Mouse (Mus musculus) embryonic facial prominence, embryonic 15.5 days (tissue): ENCODE results near the gene Pipox. TPM values are rescaled to one million over a fixed set of nuclear protein-coding genes. Genes with fewer than 3 reads are reported as not detected.

ENCODE experiments used
- ATAC-seq: fragments of 200-750 bp; cut with Nextera tagmentation; 2 replicates; pipeline ENCODE4 v1.8.0; 2017; ENCODE audit warnings: low read depth, moderate TSS enrichment; ENCODE audit not compliant: insufficient number of reproducible peaks, low FRiP score, low TSS enrichment
- H3K27ac ChIP-seq: fragments of 300-500 bp; sonication (generic); replicated peaks from 2 replicates; pipeline ENCODE4 v1.5.1; 2015; ENCODE audit warnings: mild to moderate bottlenecking, inconsistent platforms
- H3K27me3 ChIP-seq: fragments of 300-500 bp; sonication (generic); 2 replicates; pipeline ENCODE4 v1.6.1; 2015; ENCODE audit warnings: inconsistent platforms
- H3K36me3 ChIP-seq: fragments of 300-500 bp; sonication (generic); 2 replicates; pipeline ENCODE4 v1.6.1; 2015; ENCODE audit warnings: mild to moderate bottlenecking, inconsistent platforms
- H3K4me1 ChIP-seq: fragments of 300-500 bp; sonication (generic); 2 replicates; pipeline ENCODE4 v1.6.1; 2015; ENCODE audit warnings: inconsistent platforms
- H3K4me2 ChIP-seq: fragments of 300-500 bp; sonication (generic); replicated peaks from 2 replicates; pipeline ENCODE4 v1.6.1; 2015; ENCODE audit warnings: mild to moderate bottlenecking, inconsistent platforms
- H3K4me3 ChIP-seq: fragments of 300-500 bp; sonication (generic); replicated peaks from 2 replicates; pipeline ENCODE4 v1.5.1; 2015; ENCODE audit warnings: mild to moderate bottlenecking, inconsistent platforms
- H3K9ac ChIP-seq: fragments of 300-500 bp; sonication (generic); 2 replicates; pipeline ENCODE4 v1.6.1; 2015; ENCODE audit warnings: inconsistent platforms
- H3K9me3 ChIP-seq: fragments of 300-500 bp; sonication (generic); replicated peaks from 2 replicates; pipeline ENCODE4 v1.6.1; 2016; ENCODE audit warnings: inconsistent platforms
- WGBS: fragments of 180-500 bp; shearing (Covaris S2); methylation state at CpG from one replicate; pipeline ENCODE4 v1.1.7; 2015; 5-methylcytosine and 5-hydroxymethylcytosine counted together
- polyA plus RNA-seq: library from polyadenylated mRNA; unstranded; fragments of >200 nt; fragmentation: Nextera tagmentation; extraction: Ambion mirVana; gene quantifications from 2 replicates; pipeline ENCODE4 v1.2.1, GENCODE M21; 2015

Pipox gene
- polyA plus RNA-seq, 1 experiment from 2014 or later, result 1.0 TPM

GRCm38 (mm10) chr11:77855396-77855795, 38.5 kb downstream of the Pipox start:
- no peak overlapping the region for H3K4me2 ChIP-seq
- H3K4me3 ChIP-seq, result no peak overlapping the region
- peaks cover 57% of the 10 kb centered on the region for H3K36me3 ChIP-seq
- no peak for ATAC-seq
- 33% methylated on average over 15 of the region's 15 CpGs for WGBS
- H3K9ac ChIP-seq, result no peak overlapping the region
- H3K9me3 ChIP-seq, result no peaks in the 10 kb centered on the region
- no peaks in the 10 kb centered on the region for H3K27me3 ChIP-seq
- H3K4me1 ChIP-seq, result peaks cover 24% of the 10 kb centered on the region
- no peak overlapping the region for H3K27ac ChIP-seq

- Histone ChIP-seq H3K9ac (no peak overlapping the region), H3K36me3 (peaks cover 55% of the 10 kb centered on the region), H3K27me3 (no peaks in the 10 kb centered on the region), H3K4me3 (no peak overlapping the region), H3K27ac (no peak overlapping the region), H3K4me1 (peaks cover 30% of the 10 kb centered on the region), H3K9me3 (no peaks in the 10 kb centered on the region), H3K4me2 (no peak overlapping the region)
- 42% methylated on average over 3 of the region's 3 CpGs for WGBS
- ATAC-seq, result no peak
Observed at GRCm38 (mm10) chr11:77854641-77855040, 39.3 kb downstream of the Pipox start.

GRCm38 (mm10) chr11:77852941-77853668, 40.8 kb downstream of the Pipox start:
- Histone ChIP-seq H3K4me3 (no peak overlapping the region), H3K9me3 (no peaks in the 10 kb centered on the region), H3K4me1 (peaks cover 32% of the 10 kb centered on the region), H3K9ac (no peak overlapping the region), H3K36me3 (peaks cover 50% of the 10 kb centered on the region), H3K4me2 (no peak overlapping the region), H3K27me3 (no peaks in the 10 kb centered on the region), H3K27ac (no peak overlapping the region)
- ATAC-seq, result no peak
- WGBS, result 94% methylated on average over 17 of the region's 17 CpGs

- Histone ChIP-seq H3K4me2 (no peak overlapping the region), H3K27me3 (no peaks in the 10 kb centered on the region), H3K27ac (no peak overlapping the region), H3K4me1 (peaks cover 32% of the 10 kb centered on the region), H3K9ac (no peak overlapping the region), H3K4me3 (no peak overlapping the region), H3K36me3 (peaks cover 49% of the 10 kb centered on the region), H3K9me3 (no peaks in the 10 kb centered on the region)
- WGBS, result 68% methylated on average over 3 of the region's 3 CpGs
- no peak for ATAC-seq
Observed at GRCm38 (mm10) chr11:77852195-77852594, 41.7 kb downstream of the Pipox start.

GRCm38 (mm10) chr11:77851483-77852010, 42.3 kb downstream of the Pipox start:
- H3K36me3 ChIP-seq, result peaks cover 56% of the 10 kb centered on the region
- no peak for ATAC-seq
- H3K9me3 ChIP-seq, result no peaks in the 10 kb centered on the region
- peak overlapping the region; percentile 63 for H3K27ac ChIP-seq
- WGBS, result 79% methylated on average over 6 of the region's 6 CpGs
- no peaks in the 10 kb centered on the region for H3K27me3 ChIP-seq
- no peak overlapping the region for H3K9ac ChIP-seq
- H3K4me1 ChIP-seq, result peaks cover 32% of the 10 kb centered on the region
- H3K4me3 ChIP-seq, result no peak overlapping the region
- H3K4me2 ChIP-seq, result no peak overlapping the region

- ATAC-seq, result peak; percentile 84
- H3K9ac ChIP-seq, result no peak overlapping the region
- 0 out of 2 replicates have a peak overlapping the region, but pooled peaks have one; percentile 2 for H3K4me3 ChIP-seq
- no peaks in the 10 kb centered on the region for H3K9me3 ChIP-seq
- H3K27ac ChIP-seq, result peak overlapping the region; percentile 63
- 51% methylated on average over 24 of the region's 24 CpGs for WGBS
- peak overlapping the region; percentile 9; the same call in 1 of the 2 replicates for H3K4me2 ChIP-seq
- H3K27me3 ChIP-seq, result no peaks in the 10 kb centered on the region
- H3K36me3 ChIP-seq, result peaks cover 61% of the 10 kb centered on the region
- peaks cover 32% of the 10 kb centered on the region for H3K4me1 ChIP-seq
Observed at GRCm38 (mm10) chr11:77850401-77851244, 43.3 kb downstream of the Pipox start.

GRCm38 (mm10) chr11:77849151-77849550, 44.7 kb downstream of the Pipox start:
- H3K9ac ChIP-seq, result no peak overlapping the region
- no peak overlapping the region for H3K27ac ChIP-seq
- H3K36me3 ChIP-seq, result peaks cover 74% of the 10 kb centered on the region
- H3K4me1 ChIP-seq, result peaks cover 22% of the 10 kb centered on the region
- no peak overlapping the region for H3K4me2 ChIP-seq
- WGBS, result 58% methylated on average over 7 of the region's 7 CpGs
- no peaks in the 10 kb centered on the region for H3K27me3 ChIP-seq
- ATAC-seq, result no peak
- no peaks in the 10 kb centered on the region for H3K9me3 ChIP-seq
- no peak overlapping the region for H3K4me3 ChIP-seq

- peaks cover 22% of the 10 kb centered on the region for H3K4me1 ChIP-seq
- H3K27ac ChIP-seq, result no peak overlapping the region
- 35% methylated on average over 5 of the region's 5 CpGs for WGBS
- no peak overlapping the region for H3K4me2 ChIP-seq
- no peaks in the 10 kb centered on the region for H3K9me3 ChIP-seq
- no peaks in the 10 kb centered on the region for H3K27me3 ChIP-seq
- ATAC-seq, result no peak
- H3K9ac ChIP-seq, result no peak overlapping the region
- H3K4me3 ChIP-seq, result no peak overlapping the region
- H3K36me3 ChIP-seq, result peaks cover 75% of the 10 kb centered on the region
Observed at GRCm38 (mm10) chr11:77848131-77848530, 45.8 kb downstream of the Pipox start.

GRCm38 (mm10) chr11:77847599-77848128, 46.2 kb downstream of the Pipox start:
- no peak for ATAC-seq
- Histone ChIP-seq H3K27ac (no peak overlapping the region), H3K4me1 (peaks cover 22% of the 10 kb centered on the region), H3K9ac (no peak overlapping the region), H3K4me3 (no peak overlapping the region), H3K4me2 (no peak overlapping the region), H3K9me3 (no peaks in the 10 kb centered on the region), H3K36me3 (peaks cover 76% of the 10 kb centered on the region), H3K27me3 (no peaks in the 10 kb centered on the region)
- WGBS, result 54% methylated on average over 9 of the region's 9 CpGs

- H3K9ac ChIP-seq, result no peak overlapping the region
- no peaks in the 10 kb centered on the region; the same call in 1 of the 2 replicates for H3K4me1 ChIP-seq
- H3K4me2 ChIP-seq, result no peak overlapping the region
- H3K36me3 ChIP-seq, result peaks cover 72% of the 10 kb centered on the region
- no peak overlapping the region for H3K4me3 ChIP-seq
- ATAC-seq, result no peak
- H3K27me3 ChIP-seq, result no peaks in the 10 kb centered on the region
- H3K9me3 ChIP-seq, result no peaks in the 10 kb centered on the region
- H3K27ac ChIP-seq, result no peak overlapping the region
- WGBS, result 65% methylated on average over 4 of the region's 4 CpGs
Observed at GRCm38 (mm10) chr11:77843906-77844200, 50.0 kb downstream of the Pipox start.
